8 mouse cellular contexts compared by ENCODE assay signal in genomic region chr7:117752302-117753185, GRCm38 (mm10).
DNase-seq lines count a peak whose midpoint lies in the region; ATAC-seq and TF ChIP-seq lines count a peak whose summit lies in the region.
"Had no signal": no experiment of that assay in that cellular context is flagged by ENCODE, and none has a peak within 500 bp of the region (broad histone marks: within the 10 kb centered on the region; RNA-seq: fewer than 3 reads in every experiment).

No protein-coding gene starts in this region.

- DNase-seq in Patski (ENCODE audit: low read depth, low spot score), result no peak
- peak; percentile 9 for DNase-seq in c-Kit-positive CD71-negative TER-119-negative erythroid progenitor cells, embryonic 14.5 days (ENCODE audit: low read depth)
- no peak for DNase-seq in B cell, adult 2 months
- no peak for DNase-seq in natural killer cell, adult 2 months (ENCODE audit: low spot score in 2 of 2)
- no peak for DNase-seq in gastrocnemius, postnatal 4 days (ENCODE audit: low spot score in 2 of 2)
- DNase-seq: gastrocnemius, postnatal 36 days had no signal

- no peak overlapping the region for H3K4me3 ChIP-seq in intestine, embryonic 16.5 days (ENCODE audit: low read length)
- H3K4me3 ChIP-seq in liver, embryonic 16.5 days (ENCODE audit: low read depth, low read length), result no peak overlapping the region

- H3K36me3 ChIP-seq in intestine, embryonic 16.5 days (ENCODE audit: control insufficient read depth, insufficient read depth, low read length), result no peaks in the 10 kb centered on the region
- H3K36me3 ChIP-seq in liver, embryonic 16.5 days (ENCODE audit: control insufficient read depth, insufficient read depth), result no peaks in the 10 kb centered on the region

- no peak overlapping the region for H3K9ac ChIP-seq in intestine, embryonic 16.5 days (ENCODE audit: low read depth, low read length)
- H3K9ac ChIP-seq in liver, embryonic 16.5 days (ENCODE audit: low read depth, low read length), result no peak overlapping the region

- no peaks in the 10 kb centered on the region for H3K9me3 ChIP-seq in intestine, embryonic 16.5 days (ENCODE audit: control insufficient read depth, low read length)
- H3K9me3 ChIP-seq in liver, embryonic 16.5 days (replicated peaks; ENCODE audit: control insufficient read depth, low read length), result no peaks in the 10 kb centered on the region

- no peak for TF ChIP-seq CTCF in Patski (IDR thresholded peaks at IDR 0.05)

- in situ Hi-C loops in Patski (cut with MboI; ENCODE audit: low pct_unique_long_range_greater_than_20kb), result loop anchor here (10.0 kb wide), 1 partner anchor 132 kb away; no protein-coding TSS in a partner anchor

- no peak overlapping the region for H3K4me2 ChIP-seq in intestine, embryonic 16.5 days (ENCODE audit: low read depth, low read length)
- no peak overlapping the region for H3K4me2 ChIP-seq in liver, embryonic 16.5 days (ENCODE audit: low read depth, low read length)

- ATAC-seq in Patski, result peak; percentile 32
- ATAC-seq in intestine, embryonic 16.5 days, result peak; percentile 84
- ATAC-seq in liver, embryonic 16.5 days (ENCODE audit: low read depth), result peak; percentile 67

- CTCF ChIA-PET in Patski (lab: Charles Lee), result interaction anchor here (1.1 kb wide), 1 partner anchor 130 kb away, joined by 3 read pairs; no protein-coding TSS in a partner anchor

- no peaks in the 10 kb centered on the region for H3K27me3 ChIP-seq in Patski
- no peaks in the 10 kb centered on the region for H3K27me3 ChIP-seq in intestine, embryonic 16.5 days (replicated peaks; ENCODE audit: control insufficient read depth, insufficient read depth, low read length)
- H3K27me3 ChIP-seq in liver, embryonic 16.5 days (ENCODE audit: control insufficient read depth, insufficient read depth, low read depth, low read length), result no peaks in the 10 kb centered on the region

- peaks cover 8% of the 10 kb centered on the region for H3K4me1 ChIP-seq in intestine, embryonic 16.5 days (ENCODE audit: control insufficient read depth, insufficient read depth, low read length)
- peaks cover 2% of the 10 kb centered on the region; the same call in 1 of the 2 replicates for H3K4me1 ChIP-seq in liver, embryonic 16.5 days (ENCODE audit: control insufficient read depth, low read depth, low read length)

- H3K27ac ChIP-seq in intestine, embryonic 16.5 days (ENCODE audit: low read length), result peak overlapping the region; percentile 45; the same call in 1 of the 2 replicates
- H3K27ac ChIP-seq in liver, embryonic 16.5 days (ENCODE audit: low read length), result no peak overlapping the region

- WGBS in intestine, embryonic 16.5 days, result 39% methylated on average over 12 of the region's 12 CpGs
- 25% methylated on average over 12 of the region's 12 CpGs for WGBS in liver, embryonic 16.5 days (ENCODE audit: insufficient replicate concordance)

- POLR2A ChIA-PET in Patski (lab: Charles Lee), result interaction anchor here (1.2 kb wide), 1 partner anchor 26 kb away, joined by 3 read pairs; no protein-coding TSS in a partner anchor

Comparison
In these comparisons a context has a peak if more than half of its experiments do, and no peak if none do; other contexts are left out.
1. ATAC-seq: peak in every context shown above with its lines; median percentile 84 in intestine, embryonic 16.5 days; 67 in liver, embryonic 16.5 days; 32 in Patski.